Mouse (Mus musculus) adrenal gland, adult (tissue): ENCODE measurements around the gene Ppm1h.

Source experiments
- DNase-seq, 2 experiments: peaks; one replicate each; pipeline ENCODE4 v3.0.0; 2022 to 2023; ENCODE audit warnings: low spot score in 1 of 2; ENCODE audit not compliant: inconsistent age in 2 of 2

Gene Ppm1h

DNA sequence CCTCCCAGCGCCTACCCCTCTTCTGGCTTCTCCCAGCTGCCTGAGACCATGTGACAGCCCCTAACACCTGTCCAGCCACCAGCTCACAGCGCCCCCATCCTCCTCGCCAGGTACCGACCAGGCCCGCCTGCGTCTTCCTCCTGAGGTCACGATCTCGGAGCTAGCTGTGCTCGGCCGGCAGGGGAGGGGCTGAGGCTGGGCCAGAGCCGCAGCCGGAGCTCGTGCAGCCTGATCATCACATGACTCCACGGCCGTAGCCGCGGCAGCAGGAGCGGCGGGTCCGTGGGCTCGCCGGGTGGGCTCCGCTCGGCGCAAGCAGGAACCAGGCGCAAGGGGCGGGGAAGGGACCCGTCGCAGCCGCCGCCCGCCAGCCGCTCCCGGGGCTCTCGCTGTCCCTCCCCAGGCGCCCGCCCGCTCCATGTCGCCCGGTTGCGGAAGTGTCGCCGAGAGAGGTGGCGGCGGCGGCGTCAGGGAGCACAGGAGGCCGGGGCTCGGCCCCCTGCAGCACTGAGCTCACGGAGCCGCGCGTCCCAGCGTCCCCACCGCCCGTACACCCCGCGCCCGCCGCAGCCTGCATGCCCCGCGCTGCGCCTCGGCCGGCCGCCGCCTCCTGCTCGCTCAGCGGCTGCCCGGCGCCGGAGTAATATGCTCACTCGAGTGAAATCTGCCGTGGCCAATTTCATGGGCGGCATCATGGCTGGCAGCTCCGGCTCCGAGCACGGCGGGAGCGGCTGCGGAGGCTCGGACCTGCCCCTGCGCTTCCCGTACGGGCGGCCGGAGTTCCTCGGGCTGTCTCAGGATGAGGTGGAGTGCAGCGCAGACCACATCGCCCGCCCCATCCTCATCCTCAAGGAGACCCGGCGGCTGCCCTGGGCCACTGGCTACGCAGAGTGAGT is at the start of gene Ppm1h:
TSS of gene Ppm1h (plus strand) at position 222 of the 896 bp plus-strand sequence.
- DNase-seq, result peak; percentile 82 to 92

- no peak for DNase-seq
Observed at GRCm38 (mm10) chr10:122629003-122629402, 49.6 kb upstream of the Ppm1h start.

DNA sequence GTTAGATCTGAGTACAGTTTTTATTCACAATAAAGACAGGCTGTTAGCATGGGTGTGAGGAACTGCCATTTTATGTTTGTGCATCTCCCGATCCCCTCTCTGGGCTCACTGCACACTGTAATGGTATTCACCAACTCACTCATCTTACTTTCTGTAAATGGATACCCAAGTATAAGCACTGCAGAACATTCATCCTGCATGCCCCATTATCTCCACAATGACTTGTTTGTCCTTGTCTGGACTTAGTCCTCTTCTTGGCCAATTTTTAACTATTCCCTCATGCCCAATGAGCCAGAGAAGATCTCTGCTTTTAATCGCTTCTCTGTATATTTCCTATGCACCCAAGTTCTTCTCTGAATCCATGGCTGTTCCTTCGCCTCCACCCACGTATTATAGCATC is 38.7 kb upstream of the Ppm1h start:
- DNase-seq, result no peak

- no peak for DNase-seq
Observed at GRCm38 (mm10) chr10:122641263-122641795, 37.2 kb upstream of the Ppm1h start.

GRCm38 (mm10) chr10:122642125-122642524 is 36.4 kb upstream of the Ppm1h start:
- no peak for DNase-seq

DNA sequence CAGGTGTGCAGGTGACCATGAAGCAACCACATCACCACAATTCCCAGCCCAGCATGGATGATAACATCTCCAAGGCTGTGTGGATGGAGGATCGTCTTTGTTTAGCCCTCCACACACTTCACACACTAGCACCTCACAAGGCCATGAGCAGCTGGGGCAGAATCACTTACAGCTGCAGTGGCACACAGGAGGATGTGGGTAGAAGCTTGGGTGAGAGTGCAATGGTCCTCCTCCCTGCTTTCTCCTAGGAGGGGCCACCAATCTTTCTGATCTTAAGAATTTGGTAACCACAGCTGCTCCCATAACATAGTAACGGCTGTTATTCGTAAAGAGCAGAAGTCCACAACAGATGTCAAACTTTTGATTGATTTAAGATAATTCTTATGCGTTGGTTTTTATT is 26.6 kb upstream of the Ppm1h start:
- DNase-seq, result no peak

DNA sequence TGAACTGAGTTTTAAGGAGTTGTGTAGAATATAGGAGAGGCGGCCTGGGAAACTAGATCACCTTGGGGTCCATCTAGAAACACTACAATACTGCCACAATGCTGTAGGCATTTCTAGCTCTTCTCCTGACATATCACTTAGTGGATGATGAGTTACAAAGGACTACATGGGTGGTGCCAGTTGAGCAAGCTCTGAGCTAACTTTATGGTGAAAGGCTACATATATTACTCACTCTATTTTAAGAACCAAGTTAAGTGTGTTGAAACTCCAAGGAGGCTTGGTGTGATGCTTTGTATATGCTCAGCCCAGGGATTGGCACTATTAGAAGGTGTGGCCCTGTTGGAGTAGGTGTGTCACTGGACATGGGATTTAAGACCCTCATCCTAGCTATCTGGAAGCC is 26.0 kb upstream of the Ppm1h start:
- DNase-seq, result no peak

DNA sequence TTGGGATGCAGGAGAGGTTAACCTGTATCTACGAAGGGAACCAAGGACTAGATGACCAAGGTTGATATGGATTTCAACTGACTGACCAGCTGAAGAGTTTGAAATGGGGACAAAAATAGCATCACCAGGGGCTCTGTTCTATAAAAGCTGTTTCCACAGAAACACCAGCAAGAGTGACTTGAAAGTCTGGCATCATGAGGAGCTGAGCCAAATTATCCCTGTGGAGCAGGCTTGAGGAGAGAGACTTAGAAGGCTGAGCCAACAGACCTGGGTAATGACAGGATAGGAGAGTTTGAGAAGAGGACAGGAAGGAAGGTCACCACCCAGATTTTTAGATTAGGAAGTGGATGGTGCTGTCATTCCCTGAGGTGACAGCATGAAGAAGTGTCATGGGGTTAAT is 12.9 kb upstream of the Ppm1h start:
- no peak for DNase-seq

- no peak for DNase-seq
Observed at GRCm38 (mm10) chr10:122671253-122671652, 7.3 kb upstream of the Ppm1h start.

DNA sequence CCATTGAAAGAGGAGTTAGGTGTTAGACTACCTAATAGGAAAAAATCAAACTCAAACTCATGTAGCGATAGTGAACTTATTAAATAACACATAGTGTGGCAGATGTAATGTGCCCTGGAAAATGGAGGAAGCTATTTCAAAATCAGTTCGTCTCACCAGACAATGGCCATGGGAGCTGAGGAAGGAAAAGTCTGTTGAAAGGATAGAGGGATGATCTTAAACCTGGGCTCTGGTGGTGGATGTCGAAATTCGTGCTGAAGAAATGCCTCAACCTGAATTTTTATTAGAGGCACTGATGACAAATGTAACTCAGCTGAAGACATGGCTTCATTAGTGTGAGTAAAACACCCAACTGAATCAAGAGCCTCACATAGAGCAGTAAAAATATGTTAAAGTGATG is 6.5 kb upstream of the Ppm1h start:
- no peak for DNase-seq

DNA sequence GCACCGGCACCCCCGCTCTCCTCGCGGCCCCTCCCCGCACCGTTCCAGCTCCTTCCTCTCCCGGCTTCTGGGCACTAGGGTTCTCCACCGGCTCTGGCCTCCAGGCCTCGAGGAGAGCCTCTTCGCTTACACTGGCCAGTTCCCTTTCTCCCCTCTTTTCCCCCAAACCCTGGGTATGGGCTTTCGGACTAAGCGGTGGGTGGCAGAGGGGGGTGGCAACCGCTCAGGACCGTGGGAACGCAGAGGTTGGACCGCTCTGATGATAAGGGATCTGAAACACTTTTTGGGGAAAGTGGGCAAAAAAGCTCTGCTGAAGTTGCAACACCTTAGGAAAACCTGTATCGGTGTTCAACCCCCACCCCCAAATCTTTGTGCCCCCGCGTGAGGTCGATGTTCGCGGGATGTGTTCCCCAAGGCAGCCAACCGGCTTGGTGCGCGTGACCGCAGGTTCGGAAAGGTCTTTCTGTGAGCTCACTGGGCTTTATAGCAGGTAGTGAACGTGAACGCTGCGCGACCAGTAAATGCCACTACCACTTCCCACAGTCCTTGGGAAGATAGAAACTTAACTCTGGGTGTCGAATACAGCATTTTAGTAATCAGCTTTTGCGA is 979 bp downstream of the Ppm1h start:
- DNase-seq, result peak; percentile 37 to 75

- peak; percentile 36 to 67 for DNase-seq
Observed at GRCm38 (mm10) chr10:122680387-122681084, 2.0 kb downstream of the Ppm1h start.

DNA sequence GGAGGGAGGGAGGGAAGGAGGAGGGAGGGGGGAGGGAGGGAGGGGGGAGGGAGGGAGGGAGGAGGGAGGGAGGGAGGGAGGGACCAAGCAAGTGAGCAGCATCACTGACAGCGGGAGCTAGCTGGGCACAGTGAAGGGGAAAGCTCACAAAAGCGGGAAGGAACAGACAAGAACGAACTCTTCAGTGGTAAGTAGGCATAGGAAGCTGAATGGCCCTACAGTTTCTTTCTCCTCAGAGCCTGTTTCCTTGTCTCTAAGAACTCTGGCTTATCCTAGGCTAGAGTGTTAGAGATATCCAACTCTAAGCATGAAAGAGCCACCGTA is 2.5 kb downstream of the Ppm1h start:
- DNase-seq, result no peak

DNA sequence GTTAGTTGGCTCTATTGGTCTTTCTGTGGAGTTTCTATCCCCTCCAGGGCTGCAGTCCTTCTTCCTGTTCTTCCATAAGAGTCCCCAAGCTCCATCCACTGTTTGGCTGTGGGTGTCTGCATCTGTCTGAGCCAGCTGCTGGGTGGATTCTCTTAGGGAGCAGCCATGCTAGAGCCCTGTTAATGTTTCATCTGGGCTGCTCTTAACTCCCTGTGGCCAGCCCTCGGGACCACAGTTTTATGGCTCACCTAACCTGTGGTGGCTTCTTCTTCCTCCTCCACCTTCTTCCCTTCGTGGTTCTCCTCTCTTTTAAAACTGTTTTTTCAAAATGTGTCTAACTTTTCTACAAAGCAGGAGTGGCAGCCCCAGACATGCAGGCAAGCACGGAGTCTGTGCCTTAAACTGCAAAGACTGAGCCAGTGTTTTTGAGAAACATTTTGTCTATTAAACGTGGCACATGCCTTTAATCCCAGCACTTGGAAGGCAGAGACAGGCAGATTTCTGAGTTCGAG is 5.3 kb downstream of the Ppm1h start:
- no peak for DNase-seq

DNA sequence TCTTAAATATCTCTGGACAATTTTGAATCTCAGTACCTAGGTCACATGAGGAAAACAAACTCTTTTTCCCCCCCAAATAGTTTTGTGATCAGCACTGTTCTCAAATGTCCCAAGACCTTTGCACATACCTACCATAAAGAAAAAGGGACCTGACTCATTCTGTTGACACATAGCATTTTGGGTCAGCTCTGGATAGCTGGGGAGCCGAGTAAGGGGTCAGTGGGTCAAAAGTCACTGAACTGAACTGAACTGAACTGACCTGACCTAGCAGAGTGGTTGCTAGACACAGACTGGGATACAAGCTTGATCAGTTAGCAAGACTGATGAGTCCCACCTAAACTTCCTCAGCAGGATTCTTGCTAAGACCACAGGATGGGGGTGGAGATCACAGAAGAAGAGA is 6.7 kb downstream of the Ppm1h start:
- DNase-seq, result no peak

DNA sequence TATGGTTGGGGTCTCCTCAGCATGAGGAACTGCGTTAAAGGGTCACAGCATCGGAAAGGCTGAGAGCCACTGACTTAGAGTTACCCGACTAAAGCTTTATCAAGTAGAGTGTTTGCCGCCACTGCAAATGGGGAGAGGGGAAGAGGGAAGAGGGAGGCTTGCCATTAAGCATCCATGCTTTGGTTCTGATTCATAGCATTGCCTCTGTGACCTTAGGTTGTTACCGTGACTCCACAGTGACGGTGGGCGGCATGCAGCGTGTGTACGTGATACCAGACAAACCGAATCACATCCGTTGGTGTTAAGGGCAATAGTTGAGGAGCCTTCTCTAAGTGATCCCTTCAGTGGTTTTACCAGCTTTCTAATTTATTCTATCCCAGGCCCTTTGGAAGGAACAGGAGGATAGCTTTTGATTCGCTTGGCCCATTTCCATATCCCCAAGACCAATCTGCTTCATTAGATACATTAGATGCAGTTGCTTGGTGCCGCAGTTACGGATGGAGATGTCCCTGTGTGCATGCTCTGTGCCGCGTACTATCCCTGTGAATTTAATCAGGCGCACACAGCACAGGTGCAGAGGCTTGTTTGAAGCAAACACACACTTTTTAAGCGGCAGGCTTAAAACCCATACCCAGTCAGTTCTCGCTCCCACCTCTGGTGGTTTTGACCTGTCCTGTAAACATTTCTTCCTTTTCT is 7.4 kb downstream of the Ppm1h start:
- DNase-seq, result no peak

- DNase-seq, result no peak
Observed at GRCm38 (mm10) chr10:122690698-122691097, 12.1 kb downstream of the Ppm1h start.

DNA sequence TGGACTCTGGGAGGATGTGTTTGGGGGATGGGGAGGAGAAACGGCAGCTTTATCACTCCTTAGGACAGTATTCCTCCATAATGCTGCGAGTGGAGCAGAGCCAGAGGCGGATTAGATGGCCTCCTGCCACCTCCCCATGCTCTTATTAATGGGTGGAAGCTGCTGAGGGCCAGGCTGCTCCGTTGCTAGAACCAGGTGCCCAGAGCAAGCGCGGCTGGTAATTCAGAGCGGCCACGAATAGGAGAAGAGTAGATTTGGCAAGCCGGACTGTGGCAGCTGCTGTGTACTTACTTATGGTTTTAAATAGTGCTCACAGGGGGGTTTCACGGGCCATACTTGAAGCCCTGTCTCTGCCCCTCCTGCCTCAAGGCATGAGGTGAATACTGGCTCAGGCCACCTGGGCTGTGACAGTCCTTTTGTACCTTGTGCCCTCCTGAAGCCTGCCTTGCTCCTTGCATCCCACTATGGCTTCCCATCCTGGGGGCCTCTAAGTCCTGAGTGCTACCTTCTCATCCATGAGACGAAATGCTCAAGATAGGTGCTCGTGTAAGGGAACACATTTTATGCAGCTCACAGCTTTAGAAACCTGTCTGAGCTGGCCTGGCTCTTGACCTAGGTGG is 14.7 kb downstream of the Ppm1h start:
- DNase-seq, result no peak

DNA sequence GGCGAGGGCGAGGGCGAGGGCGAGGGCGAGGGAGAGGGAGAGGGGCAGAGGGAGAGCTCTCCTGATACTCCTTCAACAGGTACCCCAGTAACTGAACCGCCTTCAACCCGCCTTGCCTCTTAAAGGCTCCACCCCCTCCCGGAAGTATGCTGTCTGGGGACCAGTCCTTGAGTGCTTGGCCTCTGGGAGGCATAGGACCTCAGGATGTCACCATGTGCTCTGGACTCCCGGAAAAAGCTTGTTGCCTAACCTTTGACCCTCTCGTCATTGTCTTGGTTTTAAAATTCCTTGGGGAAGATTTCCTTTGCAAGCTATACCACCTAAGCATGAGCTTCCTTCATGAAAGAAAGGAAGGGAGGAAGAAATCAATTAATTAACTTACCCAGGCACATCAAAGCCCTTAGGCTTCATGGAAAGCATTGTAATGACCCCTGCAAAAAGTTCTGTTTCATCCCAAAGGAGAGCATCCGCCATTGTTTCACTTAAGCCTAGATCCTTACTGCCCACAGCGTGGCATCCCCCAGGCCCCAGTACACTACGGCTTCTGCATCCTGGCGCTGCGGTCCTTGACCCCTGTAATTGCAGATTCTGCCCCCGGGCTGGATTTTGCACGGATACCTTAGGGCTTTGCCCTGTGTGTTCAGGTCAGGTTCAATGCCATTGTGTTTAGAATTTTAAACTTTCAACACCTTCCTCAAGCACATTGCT is 15.5 kb downstream of the Ppm1h start:
- no peak for DNase-seq

DNA sequence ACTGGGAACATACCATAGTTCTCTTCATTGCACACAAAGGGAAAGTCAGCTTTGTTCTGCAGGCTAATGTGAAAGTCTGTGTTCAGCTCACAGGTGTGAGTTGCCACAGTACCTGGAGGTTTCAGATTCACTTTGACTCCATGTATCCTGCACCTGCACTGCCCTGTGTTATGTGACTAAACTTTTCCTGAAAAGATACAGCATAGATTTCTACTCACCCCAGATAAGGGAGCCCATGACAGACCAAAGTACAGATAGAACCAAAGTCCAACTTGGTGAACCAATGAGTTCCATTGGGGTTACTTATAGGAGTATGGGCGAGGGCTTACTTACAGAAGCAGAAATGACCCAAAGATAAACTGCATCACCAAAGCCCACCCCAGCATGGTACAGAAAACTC is 17.8 kb downstream of the Ppm1h start:
- no peak for DNase-seq
